Mouse (Mus musculus) ES-Bruce4 (cell line): ENCODE results near the gene Tyrobp. TPM values are rescaled to one million over a fixed set of nuclear protein-coding genes. Genes with fewer than 3 reads are reported as not detected.

Experiments used
- H3K27ac ChIP-seq: 2 replicates; pipeline ENCODE4 v1.5.1; 2012; ENCODE audit warnings: low read length, inconsistent platforms; ENCODE audit not compliant: insufficient read depth
- H3K27me3 ChIP-seq: 2 replicates; pipeline ENCODE4 v1.6.1; 2012; ENCODE audit warnings: mild to moderate bottlenecking, low read length, inconsistent platforms; ENCODE audit not compliant: control insufficient read depth, poor library complexity, insufficient read depth, severe bottlenecking
- H3K36me3 ChIP-seq: 2 replicates; pipeline ENCODE4 v1.6.1; 2012; ENCODE audit warnings: inconsistent platforms, mild to moderate bottlenecking, low read length, moderate library complexity; ENCODE audit not compliant: control insufficient read depth, poor library complexity, insufficient read depth, severe bottlenecking
- H3K4me1 ChIP-seq: one replicate; pipeline ENCODE4 v1.8.1; 2011; ENCODE audit warnings: low read length; ENCODE audit not compliant: control insufficient read depth, insufficient read depth
- H3K4me3 ChIP-seq: 2 replicates; pipeline ENCODE4 v1.5.1; 2011; ENCODE audit warnings: low read depth, mild to moderate bottlenecking, low read length
- H3K9ac ChIP-seq: 2 replicates; pipeline ENCODE4 v1.6.1; 2012; ENCODE audit warnings: low read depth, mild to moderate bottlenecking, inconsistent platforms; ENCODE audit not compliant: poor library complexity, severe bottlenecking
- H3K9me3 ChIP-seq: replicated peaks from 2 replicates; pipeline ENCODE4 v1.6.1; 2012; ENCODE audit warnings: mild to moderate bottlenecking, low read length, inconsistent platforms; ENCODE audit not compliant: control insufficient read depth, poor library complexity, insufficient read depth, severe bottlenecking
- CTCF ChIP-seq: IDR thresholded peaks from one replicate; pipeline ENCODE4 v1.8.1; 2011; ENCODE audit warnings: low read depth, low read length
- EP300 ChIP-seq: IDR thresholded peaks from 2 replicates; pipeline ENCODE4 v1.6.1; 2011; ENCODE audit warnings: low read depth, low read length; ENCODE audit not compliant: insufficient read depth
- POLR2A ChIP-seq: IDR thresholded peaks from one replicate; pipeline ENCODE4 v1.8.1; 2011; ENCODE audit warnings: low read length; ENCODE audit not compliant: insufficient read depth
- polyA plus RNA-seq: library from polyadenylated mRNA; stranded (reverse); fragments of >200 nt; gene quantifications from 2 replicates; pipeline ENCODE4 v1.2.4, GENCODE M21; 2011; ENCODE audit warnings: low read depth; ENCODE audit not compliant: missing spikeins, insufficient read depth, insufficient read length

The Tyrobp gene
- polyA plus RNA-seq, 1 experiment, result not detected

GRCm38 (mm10) chr7:30440697-30441096 is 27.1 kb downstream of the Tyrobp start:
- Histone ChIP-seq H3K36me3 (no peaks in the 10 kb centered on the region), H3K9me3 (no peaks in the 10 kb centered on the region), H3K9ac (peak overlapping the region; percentile 23), H3K27me3 (no peaks in the 10 kb centered on the region), H3K27ac (peak overlapping the region; percentile 65), H3K4me1 (peaks cover 1% of the 10 kb centered on the region), H3K4me3 (peak overlapping the region; percentile 53)
- TF ChIP-seq EP300 (peak; percentile 50; the same call in 1 of the 2 replicates), CTCF (peak; percentile 92), POLR2A (no peak)

- Histone ChIP-seq H3K4me3 (no peak overlapping the region), H3K36me3 (peaks cover 4% of the 10 kb centered on the region; the same call in 1 of the 2 replicates), H3K27ac (no peak overlapping the region)
Observed at GRCm38 (mm10) chr7:30443696-30444095, 30.1 kb downstream of the Tyrobp start.

GRCm38 (mm10) chr7:30444154-30444970 is 30.8 kb downstream of the Tyrobp start:
- peak overlapping the region; percentile 57 for H3K4me3 ChIP-seq
- peaks cover 4% of the 10 kb centered on the region; the same call in 1 of the 2 replicates for H3K36me3 ChIP-seq
- no peaks in the 10 kb centered on the region for H3K27me3 ChIP-seq
- H3K27ac ChIP-seq, result no peak overlapping the region
- H3K9me3 ChIP-seq, result peaks cover 9% of the 10 kb centered on the region
- H3K9ac ChIP-seq, result peak overlapping the region; percentile 29
- TF ChIP-seq CTCF (no peak), EP300 (no peak), POLR2A (no peak)
- H3K4me1 ChIP-seq, result no peaks in the 10 kb centered on the region

More at GRCm38 (mm10) chr7:30443696-30444095, 30.1 kb downstream of the Tyrobp start:
- peaks cover 1% of the 10 kb centered on the region for H3K4me1 ChIP-seq
- no peak overlapping the region for H3K9ac ChIP-seq
- TF ChIP-seq POLR2A (no peak), CTCF (no peak), EP300 (no peak)
- no peaks in the 10 kb centered on the region for H3K27me3 ChIP-seq
- peaks cover 9% of the 10 kb centered on the region for H3K9me3 ChIP-seq

- H3K4me3 ChIP-seq, result peak within 1 kb of the TSS; percentile 58
- no peak for TF ChIP-seq CTCF
- TF ChIP-seq POLR2A, result no peak
- TF ChIP-seq EP300, result 0 out of 2 replicates have a peak, but pooled peaks have one; percentile 53
- no peaks in the 10 kb centered on the region for H3K4me1 ChIP-seq
- H3K9ac ChIP-seq, result peak within 1 kb of the TSS; percentile 29
- H3K36me3 ChIP-seq, result peaks cover 11% of the 10 kb centered on the region; the same call in 1 of the 2 replicates
- H3K9me3 ChIP-seq, result peaks cover 9% of the 10 kb centered on the region
- H3K27me3 ChIP-seq, result no peaks in the 10 kb centered on the region
- H3K27ac ChIP-seq, result peak within 1 kb of the TSS; percentile 40
Observed at GRCm38 (mm10) chr7:30444971-30445751, 31.6 kb downstream of the Tyrobp start, which contains the start of gene Aplp1. Aplp1 (minus strand) TSS chr7:30445535.

- H3K27me3 ChIP-seq, result no peaks in the 10 kb centered on the region
- peaks cover 19% of the 10 kb centered on the region for H3K36me3 ChIP-seq
- peaks cover 8% of the 10 kb centered on the region for H3K4me1 ChIP-seq
- no peak overlapping the region for H3K27ac ChIP-seq
- H3K9me3 ChIP-seq, result peaks cover 9% of the 10 kb centered on the region
- no peak overlapping the region for H3K9ac ChIP-seq
- TF ChIP-seq POLR2A, result no peak
- no peak for TF ChIP-seq EP300
- no peak for TF ChIP-seq CTCF
- H3K4me3 ChIP-seq, result no peak overlapping the region
Observed at GRCm38 (mm10) chr7:30450241-30450640, 36.7 kb downstream of the Tyrobp start.

GRCm38 (mm10) chr7:30453327-30453726 is 39.8 kb downstream of the Tyrobp start:
- Histone ChIP-seq H3K9ac (no peak overlapping the region), H3K4me1 (peaks cover 10% of the 10 kb centered on the region), H3K27ac (no peak overlapping the region), H3K9me3 (no peaks in the 10 kb centered on the region), H3K27me3 (no peaks in the 10 kb centered on the region), H3K4me3 (no peak overlapping the region), H3K36me3 (peaks cover 16% of the 10 kb centered on the region)
- TF ChIP-seq CTCF, result no peak
- TF ChIP-seq EP300, result no peak
- TF ChIP-seq POLR2A, result no peak
